Mouse (Mus musculus) forebrain, embryonic 14.5 days (tissue): ENCODE data around the gene Tbc1d14. TPM values are rescaled to one million over a fixed set of nuclear protein-coding genes. Genes with fewer than 3 reads are reported as not detected.
A peak's percentile ranks its signal among the peaks of the same experiment; 100 is the strongest.

Experiments used
- ATAC-seq: fragments of 200-750 bp; cut with Nextera tagmentation; 2 replicates; pipeline ENCODE4 v1.8.0; 2017; ENCODE audit warnings: mild to moderate bottlenecking, moderate library complexity
- DNase-seq: peaks from one replicate; pipeline ENCODE4 v3.0.0-alpha.2; 2015; ENCODE audit warnings: low spot score
- H3K27ac ChIP-seq: fragments of 300-500 bp; sonication (generic); 2 replicates; pipeline ENCODE4 v1.5.1; 2014; ENCODE audit warnings: low read depth, mild to moderate bottlenecking, control low read depth, low read length, moderate library complexity
- H3K27me3 ChIP-seq: fragments of 300-500 bp; sonication (generic); replicated peaks from 2 replicates; pipeline ENCODE4 v1.6.1; 2014; ENCODE audit warnings: low read length, control low read depth, mixed read lengths; ENCODE audit not compliant: control insufficient read depth, insufficient read depth
- H3K36me3 ChIP-seq: fragments of 300-500 bp; sonication (generic); 2 replicates; pipeline ENCODE4 v1.6.1; 2014; ENCODE audit warnings: low read length, control low read depth; ENCODE audit not compliant: control insufficient read depth, insufficient read depth
- H3K4me1 ChIP-seq: fragments of 300-500 bp; sonication (generic); 2 replicates; pipeline ENCODE4 v1.6.1; 2014; ENCODE audit warnings: antibody characterized with exemption, low read length, control low read depth; ENCODE audit not compliant: control insufficient read depth, insufficient read depth
- H3K4me2 ChIP-seq: fragments of 300-500 bp; sonication (generic); 2 replicates; pipeline ENCODE4 v1.6.1; 2014; ENCODE audit warnings: mild to moderate bottlenecking, control low read depth, low read length
- H3K4me3 ChIP-seq: fragments of 300-500 bp; sonication (generic); 2 replicates; pipeline ENCODE4 v1.5.1; 2014; ENCODE audit warnings: low read depth, low read length, control low read depth
- H3K9ac ChIP-seq: fragments of 300-500 bp; sonication (generic); 2 replicates; pipeline ENCODE4 v1.6.1; 2014; ENCODE audit warnings: mild to moderate bottlenecking, low read length, control low read depth, moderate library complexity
- H3K9me3 ChIP-seq: fragments of 300-500 bp; sonication (generic); replicated peaks from 2 replicates; pipeline ENCODE4 v1.6.1; 2016; ENCODE audit warnings: low read length, control low read depth, mixed read lengths; ENCODE audit not compliant: control insufficient read depth
- WGBS: fragments of 180-500 bp; shearing (Covaris S2); extraction: QIAGEN DNeasy Blood & Tissue Kit; methylation state at CpG from one replicate; pipeline ENCODE4 v1.1.7; 2014; 5-methylcytosine and 5-hydroxymethylcytosine counted together
- polyA plus RNA-seq: library from polyadenylated mRNA; unstranded; fragments of >200 nt; fragmentation: Nextera tagmentation; extraction: Ambion mirVana; gene quantifications from 2 replicates; pipeline ENCODE4 v1.2.1, GENCODE M21; 2014

Gene Tbc1d14
- polyA plus RNA-seq, 1 experiment from 2014 or later, result 92.7 TPM

GRCm38 (mm10) chr5:36584299-36584698, 8.8 kb downstream of the Tbc1d14 start:
- Histone ChIP-seq H3K27ac (no peak overlapping the region), H3K9me3 (no peaks in the 10 kb centered on the region), H3K36me3 (no peaks in the 10 kb centered on the region), H3K4me2 (no peak overlapping the region), H3K4me1 (peaks cover 5% of the 10 kb centered on the region; the same call in 1 of the 2 replicates), H3K9ac (no peak overlapping the region), H3K27me3 (no peaks in the 10 kb centered on the region), H3K4me3 (no peak overlapping the region)
- DNase-seq (no peak), ATAC-seq (no peak)
- WGBS, result 73% methylated on average over 6 of the region's 6 CpGs

DNA sequence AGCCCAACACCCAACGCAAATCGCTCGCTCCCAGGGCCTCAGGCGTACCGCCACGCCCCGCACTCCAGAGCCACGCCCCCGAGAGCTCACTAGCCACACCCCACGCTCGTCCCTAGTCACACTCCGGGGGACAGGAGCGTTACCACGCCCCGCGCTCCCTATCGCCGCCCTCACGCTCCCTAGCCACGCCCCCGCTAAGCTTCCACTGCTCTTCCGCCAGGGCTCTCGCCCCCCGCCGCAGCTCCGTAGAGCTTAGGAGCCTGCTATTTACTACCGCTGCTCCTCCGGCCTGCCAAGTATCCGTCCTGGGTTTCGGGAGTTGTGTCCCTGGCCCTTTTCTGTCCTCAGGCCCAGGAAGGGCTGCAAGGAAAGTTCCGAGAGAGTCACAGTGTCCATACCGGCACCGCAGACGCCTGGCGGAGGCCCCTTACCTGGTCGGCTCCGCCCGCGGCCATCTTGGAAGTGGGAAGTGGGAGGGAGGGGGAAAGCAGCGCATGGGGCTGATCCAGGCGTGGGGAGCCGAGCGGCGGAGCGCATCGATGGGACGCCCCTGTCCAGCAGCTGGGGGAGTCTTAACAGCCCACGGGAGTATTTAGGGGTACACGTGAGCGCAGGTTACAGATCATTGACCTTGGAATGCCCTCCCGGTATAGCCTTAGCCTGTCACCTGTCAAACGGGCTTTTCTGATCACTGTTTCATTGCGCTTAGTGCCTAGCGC, 11.0 kb downstream of the Tbc1d14 start:
- DNase-seq, result peak; percentile 99
- peaks cover 5% of the 10 kb centered on the region; the same call in 1 of the 2 replicates for H3K4me1 ChIP-seq
- ATAC-seq, result peak; percentile 97
- no peaks in the 10 kb centered on the region for H3K9me3 ChIP-seq
- peak overlapping the region; percentile 50 for H3K4me3 ChIP-seq
- no peaks in the 10 kb centered on the region for H3K27me3 ChIP-seq
- H3K36me3 ChIP-seq, result no peaks in the 10 kb centered on the region
- peak overlapping the region; percentile 86 for H3K4me2 ChIP-seq
- H3K9ac ChIP-seq, result peak overlapping the region; percentile 63
- WGBS, result 2% methylated on average over 54 of the region's 54 CpGs
- peak overlapping the region; percentile 75 for H3K27ac ChIP-seq

- no peaks in the 10 kb centered on the region for H3K27me3 ChIP-seq
- WGBS, result under 1% methylated on average over 38 of the region's 40 CpGs
- DNase-seq, result no peak
- no peak; the same call in 1 of the 2 replicates for ATAC-seq
- H3K4me2 ChIP-seq, result peak overlapping the region; percentile 86
- H3K36me3 ChIP-seq, result no peaks in the 10 kb centered on the region
- peak overlapping the region; percentile 75; the same call in 1 of the 2 replicates for H3K27ac ChIP-seq
- H3K4me1 ChIP-seq, result peaks cover 5% of the 10 kb centered on the region; the same call in 1 of the 2 replicates
- no peaks in the 10 kb centered on the region for H3K9me3 ChIP-seq
- H3K4me3 ChIP-seq, result peak overlapping the region; percentile 50
- peak overlapping the region; percentile 63 for H3K9ac ChIP-seq
Measured at GRCm38 (mm10) chr5:36581259-36581923, 11.7 kb downstream of the Tbc1d14 start.

DNA sequence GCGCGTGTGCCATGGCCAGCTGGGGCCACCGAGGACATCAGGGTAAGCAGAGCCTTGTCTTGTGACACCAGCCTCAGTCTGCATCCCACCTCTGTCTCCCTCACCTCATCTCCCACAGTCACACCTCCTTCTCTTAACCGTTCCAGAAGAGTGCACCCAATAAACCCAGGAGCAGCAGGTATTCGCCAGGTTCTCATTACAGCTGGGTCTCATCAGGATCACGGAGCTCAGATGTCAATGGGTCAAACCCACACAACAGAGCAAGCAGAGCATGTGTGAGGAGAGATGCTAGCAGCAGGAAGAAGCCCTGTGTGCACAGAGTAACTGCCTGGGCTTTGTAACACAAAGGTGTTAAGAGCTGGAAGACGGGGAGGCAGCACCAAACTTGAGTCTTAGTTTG, 13.1 kb downstream of the Tbc1d14 start:
- Histone ChIP-seq H3K4me3 (no peak overlapping the region), H3K4me1 (peaks cover 5% of the 10 kb centered on the region; the same call in 1 of the 2 replicates), H3K9ac (no peak overlapping the region), H3K9me3 (no peaks in the 10 kb centered on the region), H3K27me3 (no peaks in the 10 kb centered on the region), H3K27ac (no peak overlapping the region), H3K36me3 (no peaks in the 10 kb centered on the region), H3K4me2 (no peak overlapping the region)
- no peak for ATAC-seq
- no peak for DNase-seq
- WGBS, result 82% methylated on average over 7 of the region's 7 CpGs

DNA sequence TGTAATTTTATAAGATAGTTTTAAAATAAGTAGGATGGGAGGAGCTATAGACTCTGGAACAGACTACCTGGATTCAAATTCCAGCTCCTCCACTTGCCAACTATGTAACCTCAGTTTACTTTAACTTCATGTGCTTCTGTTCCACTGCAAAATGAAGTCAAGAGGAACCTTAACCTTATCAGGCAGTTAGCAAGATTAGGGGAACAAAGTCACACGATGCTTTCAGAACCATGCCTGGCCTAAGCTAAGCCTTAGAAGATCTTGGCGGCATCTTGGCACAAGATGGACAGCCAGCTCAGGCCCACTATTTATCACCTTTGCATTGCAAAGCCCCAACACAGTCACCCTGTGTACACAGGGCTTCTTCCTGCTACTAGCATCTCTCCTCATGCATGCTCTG, 14.1 kb downstream of the Tbc1d14 start:
- Histone ChIP-seq H3K36me3 (no peaks in the 10 kb centered on the region), H3K27me3 (no peaks in the 10 kb centered on the region), H3K27ac (no peak overlapping the region), H3K9ac (no peak overlapping the region), H3K9me3 (no peaks in the 10 kb centered on the region), H3K4me2 (no peak overlapping the region), H3K4me1 (peaks cover 5% of the 10 kb centered on the region; the same call in 1 of the 2 replicates), H3K4me3 (no peak overlapping the region)
- no peak for ATAC-seq
- WGBS, result 88% methylated on average over 2 of the region's 2 CpGs
- DNase-seq, result no peak

- ATAC-seq, result no peak
- H3K9ac ChIP-seq, result no peak overlapping the region
- no peaks in the 10 kb centered on the region for H3K27me3 ChIP-seq
- no peak for DNase-seq
- no peaks in the 10 kb centered on the region for H3K9me3 ChIP-seq
- H3K4me2 ChIP-seq, result no peak overlapping the region
- no peak overlapping the region for H3K27ac ChIP-seq
- no peak overlapping the region for H3K4me3 ChIP-seq
- H3K4me1 ChIP-seq, result peaks cover 2% of the 10 kb centered on the region; the same call in 1 of the 2 replicates
- 97% methylated on average over 3 of the region's 3 CpGs for WGBS
- H3K36me3 ChIP-seq, result no peaks in the 10 kb centered on the region
Measured at GRCm38 (mm10) chr5:36576457-36576856, 16.6 kb downstream of the Tbc1d14 start.

- H3K4me3 ChIP-seq, result no peak overlapping the region
- WGBS, result 79% methylated on average over 1 of the region's 1 CpGs
- H3K36me3 ChIP-seq, result peaks cover 6% of the 10 kb centered on the region
- no peak for DNase-seq
- no peak for ATAC-seq
- H3K27me3 ChIP-seq, result no peaks in the 10 kb centered on the region
- no peaks in the 10 kb centered on the region for H3K4me1 ChIP-seq
- H3K27ac ChIP-seq, result no peak overlapping the region
- no peak overlapping the region for H3K9ac ChIP-seq
- H3K9me3 ChIP-seq, result no peaks in the 10 kb centered on the region
- no peak overlapping the region for H3K4me2 ChIP-seq
Measured at GRCm38 (mm10) chr5:36575745-36576144, 17.3 kb downstream of the Tbc1d14 start.

GRCm38 (mm10) chr5:36575227-36575626, 17.8 kb downstream of the Tbc1d14 start:
- ATAC-seq (no peak), DNase-seq (no peak)
- Histone ChIP-seq H3K4me2 (no peak overlapping the region), H3K27ac (no peak overlapping the region), H3K9ac (no peak overlapping the region), H3K9me3 (no peaks in the 10 kb centered on the region), H3K4me1 (no peaks in the 10 kb centered on the region), H3K4me3 (no peak overlapping the region), H3K27me3 (no peaks in the 10 kb centered on the region), H3K36me3 (peaks cover 10% of the 10 kb centered on the region)
- 79% methylated on average over 3 of the region's 3 CpGs for WGBS
